Mouse (Mus musculus) E14TG2a.4 (cell line): ENCODE results near the gene Mastl.

Experiments
- H3K27me3 ChIP-seq: 2 replicates; pipeline ENCODE4 v1.6.1; 2014; ENCODE audit warnings: low read length, control low read depth; ENCODE audit not compliant: insufficient read depth
- H3K36me3 ChIP-seq: 2 replicates; pipeline ENCODE4 v1.6.1; 2014; ENCODE audit warnings: low read length, control low read depth; ENCODE audit not compliant: insufficient read depth
- H3K4me1 ChIP-seq: replicated peaks from 2 replicates; pipeline ENCODE4 v1.6.1; 2014; ENCODE audit warnings: low read depth, low read length, control low read depth
- H3K4me3 ChIP-seq: replicated peaks from 2 replicates; pipeline ENCODE4 v1.5.1; 2014; ENCODE audit warnings: mild to moderate bottlenecking, low read length
- H3K9me3 ChIP-seq: 2 replicates; pipeline ENCODE4 v1.6.1; 2014; ENCODE audit warnings: low read length, control low read depth
- CTCF ChIP-seq: conservative IDR thresholded peaks from 2 replicates; pipeline ENCODE4 v1.5.1; 2014; ENCODE audit warnings: low read length
- NANOG ChIP-seq: IDR thresholded peaks from 2 replicates; pipeline ENCODE4 v1.6.1; 2014; ENCODE audit warnings: borderline replicate concordance, low read length, mixed read lengths
- POU5F1 ChIP-seq: IDR thresholded peaks from 2 replicates; pipeline ENCODE4 v1.6.1; 2014; ENCODE audit warnings: low read length, borderline replicate concordance

Mastl gene

GRCm38 (mm10) chr2:23155777-23156607 lies at the start of gene Mastl, which contains the start of gene Yme1l1:
TSS of gene Mastl (minus strand) at chr2:23156024.
TSS of gene Yme1l1 (plus strand) at chr2:23156369.
- TF ChIP-seq CTCF, result no peak
- TF ChIP-seq NANOG, result no peak
- TF ChIP-seq POU5F1, result no peak
- Histone ChIP-seq H3K4me3 (peak within 1 kb of the TSS; percentile 99), H3K9me3 (no peaks in the 10 kb centered on the region), H3K27me3 (no peaks in the 10 kb centered on the region), H3K36me3 (peaks cover 42% of the 10 kb centered on the region), H3K4me1 (peaks cover 50% of the 10 kb centered on the region)

DNA sequence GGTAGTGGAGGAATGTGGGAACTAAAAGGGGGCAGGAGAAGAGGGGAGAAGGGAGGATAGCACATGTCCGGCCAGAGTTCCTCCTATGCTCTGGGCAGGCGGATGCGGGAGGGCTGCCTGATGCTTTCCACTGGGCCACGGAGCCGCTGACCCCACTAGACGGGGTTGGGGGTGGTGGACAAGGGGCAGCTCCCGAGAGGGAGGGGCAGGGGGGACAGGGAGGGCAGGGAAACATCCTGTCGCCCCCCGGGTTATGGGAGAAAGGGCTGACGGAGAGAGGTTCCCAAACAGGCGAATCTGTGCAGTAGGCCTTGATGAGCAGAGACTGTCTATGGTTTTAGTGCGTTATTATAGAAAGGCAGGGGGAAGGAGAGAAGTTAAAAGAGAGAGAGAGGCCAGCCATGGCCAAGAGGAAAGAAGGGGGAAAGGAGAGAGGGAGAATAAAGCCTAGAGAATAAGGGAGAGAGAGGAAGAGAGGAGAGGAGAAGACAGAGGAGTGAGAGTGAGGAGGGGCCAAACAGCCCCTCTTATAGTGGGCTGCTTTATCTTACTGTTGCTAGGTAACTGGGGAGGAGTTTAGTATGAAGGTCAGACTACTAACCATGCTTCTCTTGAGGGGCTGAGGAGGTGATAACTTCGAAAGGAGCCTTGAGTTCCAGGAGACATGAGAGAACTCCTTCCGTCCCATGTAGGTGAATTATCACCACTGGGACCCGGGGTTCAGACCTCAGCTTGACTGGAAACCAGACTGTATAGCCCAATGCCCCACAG lies 47.3 kb upstream of the Mastl start:
- TF ChIP-seq POU5F1, result no peak
- TF ChIP-seq NANOG, result no peak
- no peak for TF ChIP-seq CTCF
- H3K36me3 ChIP-seq, result peaks cover 32% of the 10 kb centered on the region
- H3K4me3 ChIP-seq, result no peak overlapping the region
- no peaks in the 10 kb centered on the region for H3K9me3 ChIP-seq
- no peaks in the 10 kb centered on the region for H3K27me3 ChIP-seq
- H3K4me1 ChIP-seq, result 0 out of 2 replicates have a peak, but pooled peaks cover 2% of the 10 kb centered on the region

- TF ChIP-seq NANOG (no peak), POU5F1 (no peak), CTCF (no peak)
- H3K27me3 ChIP-seq, result no peaks in the 10 kb centered on the region
- no peak overlapping the region for H3K4me3 ChIP-seq
- peaks cover 49% of the 10 kb centered on the region for H3K36me3 ChIP-seq
- H3K4me1 ChIP-seq, result 0 out of 2 replicates have a peak, but pooled peaks cover 2% of the 10 kb centered on the region
- no peaks in the 10 kb centered on the region for H3K9me3 ChIP-seq
Observed at GRCm38 (mm10) chr2:23201034-23201433, 45.2 kb upstream of the Mastl start.

- TF ChIP-seq POU5F1 (no peak), NANOG (no peak), CTCF (no peak)
- Histone ChIP-seq H3K4me3 (no peak overlapping the region), H3K4me1 (no peaks in the 10 kb centered on the region), H3K9me3 (no peaks in the 10 kb centered on the region), H3K36me3 (peaks cover 87% of the 10 kb centered on the region), H3K27me3 (no peaks in the 10 kb centered on the region)
Observed at GRCm38 (mm10) chr2:23194366-23194765, 38.5 kb upstream of the Mastl start.

DNA sequence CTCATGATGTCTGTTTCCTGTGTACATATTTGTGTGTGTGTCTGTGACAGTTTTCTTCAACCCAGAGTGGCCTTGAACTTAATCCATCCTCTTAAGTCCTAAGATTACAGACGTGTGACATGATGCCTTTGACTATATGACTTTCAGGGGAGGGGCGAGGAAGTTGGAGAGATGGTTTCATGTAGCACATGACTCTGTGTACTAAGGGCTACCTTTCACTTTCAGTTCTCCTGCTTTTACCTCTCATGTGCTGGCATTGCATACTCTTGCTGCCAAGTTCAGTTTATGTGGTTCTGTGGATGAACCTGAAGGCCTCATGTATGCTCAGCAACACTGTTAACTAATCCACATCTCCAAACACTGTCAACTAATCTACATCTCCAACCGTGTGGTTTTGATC lies 16.5 kb upstream of the Mastl start:
- TF ChIP-seq POU5F1 (no peak), NANOG (no peak), CTCF (no peak)
- Histone ChIP-seq H3K36me3 (peaks cover 93% of the 10 kb centered on the region), H3K4me3 (no peak overlapping the region), H3K4me1 (no peaks in the 10 kb centered on the region), H3K9me3 (no peaks in the 10 kb centered on the region), H3K27me3 (no peaks in the 10 kb centered on the region)

GRCm38 (mm10) chr2:23156608-23157081 lies 821 bp upstream of the Mastl start:
- Histone ChIP-seq H3K36me3 (peaks cover 42% of the 10 kb centered on the region), H3K4me1 (peaks cover 50% of the 10 kb centered on the region), H3K27me3 (no peaks in the 10 kb centered on the region), H3K9me3 (no peaks in the 10 kb centered on the region), H3K4me3 (peak overlapping the region; percentile 99)
- no peak for TF ChIP-seq CTCF
- no peak for TF ChIP-seq POU5F1
- TF ChIP-seq NANOG, result no peak

- Histone ChIP-seq H3K4me3 (peak overlapping the region; percentile 99), H3K36me3 (peaks cover 47% of the 10 kb centered on the region), H3K9me3 (no peaks in the 10 kb centered on the region), H3K4me1 (peaks cover 49% of the 10 kb centered on the region), H3K27me3 (no peaks in the 10 kb centered on the region)
- TF ChIP-seq CTCF, result no peak
Observed at GRCm38 (mm10) chr2:23155199-23155621, 614 bp downstream of the Mastl start.

- Histone ChIP-seq H3K4me1 (peaks cover 2% of the 10 kb centered on the region), H3K4me3 (no peak overlapping the region), H3K27me3 (no peaks in the 10 kb centered on the region), H3K36me3 (peaks cover 61% of the 10 kb centered on the region), H3K9me3 (no peaks in the 10 kb centered on the region)
- TF ChIP-seq POU5F1 (no peak), CTCF (no peak), NANOG (no peak)
Observed at GRCm38 (mm10) chr2:23119573-23119972, 36.3 kb downstream of the Mastl start.
